Comparison of ENCODE assay signal across 15 mouse cellular contexts in genomic region chr11:80078831-80079230, GRCm38 (mm10). TPM values are rescaled to one million over a fixed set of nuclear protein-coding genes. Genes with fewer than 3 reads are reported as not detected.
A peak's percentile ranks its signal among the peaks of the same experiment; 100 is the strongest.
DNase-seq lines count a peak whose midpoint lies in the region; ATAC-seq and TF ChIP-seq lines count a peak whose summit lies in the region.
"Had no signal": no experiment of that assay in that cellular context is flagged by ENCODE, and none has a peak within 500 bp of the region (broad histone marks: within the 10 kb centered on the region; RNA-seq: fewer than 3 reads in every experiment).

No protein-coding gene starts in this region.

- H3K4me2 ChIP-seq in liver, embryonic 13.5 days: peak overlapping the region; percentile 69

- WGBS in liver, embryonic 13.5 days (ENCODE audit: insufficient replicate concordance): 23% methylated on average over 1 of the region's 1 CpGs

- no peaks in the 10 kb centered on the region for H3K27me3 ChIP-seq in C2C12 (ENCODE audit: control insufficient read depth, insufficient read depth, insufficient read length)
- no peaks in the 10 kb centered on the region for H3K27me3 ChIP-seq in liver, embryonic 13.5 days
- H3K27me3 ChIP-seq: hindbrain, embryonic 15.5 days had no signal

- H3K9ac ChIP-seq in liver, embryonic 13.5 days: peak overlapping the region; percentile 100
- H3K9ac ChIP-seq: hindbrain, embryonic 15.5 days had no signal

- H3K4me3 ChIP-seq in layer of hippocampus, adult 2 months: no peak overlapping the region
- no peak overlapping the region for H3K4me3 ChIP-seq in C2C12 (ENCODE audit: insufficient read depth, poor library complexity, severe bottlenecking)
- peak overlapping the region; percentile 99 for H3K4me3 ChIP-seq in liver, embryonic 13.5 days (replicated peaks)
- H3K4me3 ChIP-seq: hindbrain, embryonic 15.5 days had no signal

- intact Hi-C loops in gastrocnemius, postnatal 14 days (cut with DNase I; ENCODE audit: low total_unique reads): no loop called here

- H3K27ac ChIP-seq in layer of hippocampus, adult 2 months: peak overlapping the region; percentile 4; the same call in 1 of the 2 replicates
- peak overlapping the region; percentile 72 for H3K27ac ChIP-seq in liver, embryonic 13.5 days
- H3K27ac ChIP-seq: forebrain, embryonic 10.5 days; hindbrain, embryonic 15.5 days had no signal

- TF ChIP-seq CTCF in layer of hippocampus, adult 2 months (conservative IDR thresholded peaks at IDR 0.05): no peak
- TF ChIP-seq CTCF in C2C12 (IDR thresholded peaks at IDR 0.05; ENCODE audit: control insufficient read depth, insufficient read depth, insufficient read length): no peak

- H3ac ChIP-seq in C2C12 (ENCODE audit: control insufficient read depth, insufficient read length, low read depth): no peak overlapping the region

- peaks cover 67% of the 10 kb centered on the region for H3K79me2 ChIP-seq in C2C12 (ENCODE audit: control insufficient read depth, insufficient read depth)

- H3K4me1 ChIP-seq in liver, embryonic 13.5 days (replicated peaks): peaks cover 72% of the 10 kb centered on the region

- H3K9me3 ChIP-seq in liver, embryonic 13.5 days (replicated peaks): peaks cover 5% of the 10 kb centered on the region; the same call in 1 of the 2 replicates
- H3K9me3 ChIP-seq: forebrain, embryonic 10.5 days; hindbrain, embryonic 15.5 days had no signal

- peaks cover 11% of the 10 kb centered on the region for H3K36me3 ChIP-seq in C2C12 (ENCODE audit: control insufficient read depth, insufficient read depth)
- H3K36me3 ChIP-seq in liver, embryonic 13.5 days: peaks cover 47% of the 10 kb centered on the region
- H3K36me3 ChIP-seq: hindbrain, embryonic 15.5 days had no signal

- no peak for DNase-seq in layer of hippocampus, adult 2 months (ENCODE audit: low spot score in 2 of 2)
- DNase-seq in layer of hippocampus, adult 18-20 months (ENCODE audit: low spot score in 2 of 2): no peak
- DNase-seq in MN1 (ENCODE audit: low spot score): peak; percentile 32
- DNase-seq in liver, embryonic 13.5 days: no peak
- DNase-seq in adrenal gland, postnatal 4 days (ENCODE audit: low spot score in 2 of 2): no peak
- DNase-seq in spleen, postnatal 36 days (ENCODE audit: low spot score in 2 of 2): no peak
- no peak for DNase-seq in gastrocnemius, postnatal 14 days
- DNase-seq: adrenal gland, adult 8-10 months; cerebellum, postnatal 10 days; kidney, adult 2 months; kidney, postnatal 36 days; thymus, postnatal 25 days had no signal

- no peak for ATAC-seq in liver, embryonic 13.5 days (ENCODE audit: low read depth)

- peaks cover 34% of the 10 kb centered on the region for H3K79me3 ChIP-seq in C2C12 (ENCODE audit: low read depth)

TF ChIP-seq in C2C12, 6 proteins besides CTCF, POLR2A, EP300 and RAD21:
- TF ChIP-seq MYOD1 (IDR thresholded peaks at IDR 0.05; ENCODE audit: control insufficient read depth, insufficient read length, low read depth) (peak; percentile 22), USF1 (IDR thresholded peaks at IDR 0.05; ENCODE audit: low read depth) (no peak)

RNA-seq across cellular contexts. Expression of gene Crlf3, which starts 2.0 kb away (rescaled TPM):
- 10 to 100 TPM; 25.7 to 26.2 TPM for total RNA-seq in layer of hippocampus, adult 2 months (2021)
- total RNA-seq in layer of hippocampus, adult 18-20 months (2021): 10 to 100 TPM; 16.6 to 27.7 TPM
- 18.0 TPM for polyA plus RNA-seq in C2C12 (2012; fragmentation: generic; extraction: Trizol)
- polyA plus RNA-seq in liver, embryonic 13.5 days (2015; fragmentation: Nextera tagmentation; extraction: Ambion mirVana): 91.4 and 103 TPM in 2 replicates
- 10 to 100 TPM; 25.1 to 28.0 TPM for total RNA-seq in adrenal gland, postnatal 4 days (2021)
- 10 to 100 TPM in 1 of 2 experiments, 1 to 10 TPM in 1; 7.4 to 10.8 TPM for total RNA-seq in gastrocnemius, postnatal 14 days (2021)

RNA-seq across cellular contexts. Expression of gene Atad5, which starts 10.4 kb away (rescaled TPM):
- total RNA-seq in layer of hippocampus, adult 2 months (2021): 1 to 10 TPM; 3.6 to 4.2 TPM
- total RNA-seq in layer of hippocampus, adult 18-20 months (2021): 1 to 10 TPM; 2.6 to 3.1 TPM
- polyA plus RNA-seq in C2C12 (2012; fragmentation: generic; extraction: Trizol): 1.9 TPM
- 10.7 and 12.9 TPM in 2 replicates for polyA plus RNA-seq in liver, embryonic 13.5 days (2015; fragmentation: Nextera tagmentation; extraction: Ambion mirVana)
- total RNA-seq in adrenal gland, postnatal 4 days (2021): 10 to 100 TPM; 10.1 to 10.8 TPM
- total RNA-seq in gastrocnemius, postnatal 14 days (2021): 1 to 10 TPM; 1.3 to 1.7 TPM
